Mouse (Mus musculus): ENCODE measurements around the gene Sugct.

Sugct gene

DNA sequence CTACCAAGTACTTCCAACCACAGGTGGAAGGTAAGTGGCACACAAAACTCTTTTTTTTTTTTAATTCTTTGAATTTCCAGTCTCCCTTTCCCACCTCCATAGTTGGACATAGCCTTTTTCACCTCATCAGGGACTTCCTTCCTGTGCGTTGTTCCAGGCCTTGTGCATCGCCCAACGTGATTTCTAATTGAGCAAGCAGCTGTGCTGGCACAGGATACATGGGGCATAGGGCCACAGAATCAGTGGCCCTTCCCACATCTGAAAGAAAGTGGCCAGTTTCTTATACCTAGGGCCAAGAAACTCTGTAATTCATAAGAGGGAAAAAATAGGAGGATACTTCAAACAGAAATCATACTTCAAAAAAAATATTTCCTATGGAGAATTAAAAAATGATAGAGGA is 449.4 kb downstream of the Sugct start:
- no peak for DNase-seq

DNA sequence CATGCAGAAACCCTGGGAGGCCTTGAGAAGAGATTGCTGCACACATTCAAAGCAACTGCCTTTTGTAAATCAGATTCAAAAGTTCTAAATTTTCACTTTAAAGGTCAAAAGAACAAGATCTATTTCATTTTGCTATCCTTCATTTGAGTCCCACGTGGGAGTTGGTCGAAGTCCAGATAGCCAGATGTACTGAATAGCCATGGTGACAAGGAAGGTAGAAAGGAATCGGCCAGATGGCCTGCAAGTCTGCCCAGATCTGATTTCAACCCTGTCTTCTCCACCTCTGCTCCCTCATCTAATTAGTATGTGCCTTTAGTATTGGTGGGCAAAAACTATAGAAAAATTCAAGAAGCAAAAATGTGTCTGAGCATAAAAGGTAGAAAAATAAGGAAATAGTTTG is 478.8 kb downstream of the Sugct start:
- peak; percentile 7 for DNase-seq

DNA sequence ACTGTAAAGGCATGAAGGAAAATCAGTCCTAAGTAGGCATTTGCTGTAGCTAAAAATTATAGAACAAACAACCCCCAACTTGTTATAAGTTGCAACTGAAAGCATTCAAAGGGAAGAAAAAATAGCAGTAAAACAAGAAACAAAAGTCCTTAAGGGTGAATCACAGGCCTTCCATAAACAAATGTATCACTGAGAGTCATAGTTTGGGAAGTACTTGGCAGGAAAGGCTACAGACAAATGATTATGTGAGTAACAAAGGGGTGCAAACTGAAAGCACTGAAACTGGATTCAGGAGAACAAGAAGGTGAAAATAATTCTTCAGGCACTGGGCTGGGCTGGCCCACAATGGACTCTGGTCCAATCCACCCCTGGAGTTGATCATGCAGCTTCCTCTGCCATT is 482.7 kb downstream of the Sugct start:
- DNase-seq, result no peak

DNA sequence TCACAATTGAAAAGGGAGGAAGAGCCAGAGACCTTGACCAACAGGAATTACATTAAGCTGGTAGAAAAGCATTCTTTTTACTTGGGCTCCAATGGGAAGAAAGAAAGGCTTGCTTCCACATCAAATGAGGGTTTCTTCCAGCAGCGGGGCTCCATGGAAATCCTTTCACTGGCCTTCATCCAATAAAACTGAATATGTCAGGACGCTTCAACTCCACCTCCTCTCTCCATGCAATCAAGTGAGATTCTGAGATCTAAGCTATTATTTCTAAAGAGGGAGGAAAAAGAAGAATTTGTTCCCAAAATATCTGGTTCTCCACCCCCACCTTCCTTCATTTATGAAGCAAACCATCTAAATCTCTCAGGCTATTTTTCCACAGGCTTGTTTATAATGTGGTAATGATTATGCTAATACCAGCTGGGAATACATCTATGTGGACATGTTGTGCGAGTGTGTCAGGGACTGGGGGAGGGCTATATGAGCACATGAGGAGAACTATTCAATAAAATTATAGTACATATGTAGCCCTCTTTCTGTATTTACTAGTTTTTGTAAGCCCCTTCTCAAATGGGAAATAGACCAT is 505.1 kb downstream of the Sugct start:
- no peak for DNase-seq

DNA sequence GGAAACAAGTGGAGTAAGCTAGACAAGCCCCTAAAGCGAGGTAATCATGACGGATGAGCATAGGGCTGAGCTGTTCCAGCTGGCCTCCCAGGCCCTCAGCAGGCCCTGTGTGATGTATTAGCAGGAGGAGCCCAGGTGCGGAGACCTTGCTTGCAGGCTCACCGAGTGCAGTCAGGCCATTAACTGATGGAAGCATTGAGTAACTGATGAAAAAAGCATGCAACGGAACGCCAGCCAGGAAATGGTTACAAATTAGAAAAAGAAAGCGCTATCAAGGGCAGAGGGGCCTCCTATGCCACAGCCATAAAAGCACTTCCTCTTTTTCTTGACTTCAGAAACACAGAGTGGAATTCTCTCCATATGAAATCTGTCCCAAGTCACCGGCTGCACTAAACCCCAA is 510.1 kb downstream of the Sugct start:
- no peak for DNase-seq

DNA sequence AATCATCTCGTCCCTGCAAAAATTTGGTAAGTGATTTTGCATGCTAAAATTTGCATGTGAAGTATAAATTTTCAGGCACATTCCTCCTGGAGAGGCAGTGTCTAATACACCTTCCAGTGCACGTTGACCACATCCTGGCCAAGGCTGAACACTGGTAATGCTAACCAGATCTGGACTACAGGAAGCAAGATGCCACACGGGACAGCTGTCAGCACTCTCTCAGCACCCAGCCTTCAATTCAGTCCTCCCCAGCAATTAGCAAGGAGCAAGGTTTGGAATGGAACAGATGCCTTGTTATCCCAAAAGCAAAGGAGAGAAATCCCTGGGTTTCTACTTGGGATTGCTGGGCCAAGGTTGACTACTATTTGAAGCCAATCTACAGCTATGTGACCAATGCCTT is 529.4 kb downstream of the Sugct start:
- no peak for DNase-seq

DNA sequence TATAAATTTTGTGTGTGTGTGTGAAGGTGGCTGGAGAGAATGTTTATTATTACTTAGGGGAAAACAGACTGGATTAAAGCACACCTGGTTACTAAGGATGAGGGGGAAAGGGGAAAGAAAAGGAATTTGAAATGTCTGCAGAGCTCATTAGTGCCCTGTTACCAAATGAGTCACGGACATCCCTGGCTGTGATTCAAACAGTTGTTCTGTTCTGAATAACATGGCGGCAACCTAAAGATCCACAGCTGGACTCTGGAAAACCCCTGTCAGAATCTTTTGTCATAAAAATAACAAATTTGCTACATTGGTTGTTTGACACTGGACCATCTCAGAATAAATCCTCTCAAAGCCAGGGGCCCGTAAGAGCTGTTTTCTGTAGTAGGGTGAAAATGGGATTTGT is 530.6 kb downstream of the Sugct start:
- no peak for DNase-seq

DNA sequence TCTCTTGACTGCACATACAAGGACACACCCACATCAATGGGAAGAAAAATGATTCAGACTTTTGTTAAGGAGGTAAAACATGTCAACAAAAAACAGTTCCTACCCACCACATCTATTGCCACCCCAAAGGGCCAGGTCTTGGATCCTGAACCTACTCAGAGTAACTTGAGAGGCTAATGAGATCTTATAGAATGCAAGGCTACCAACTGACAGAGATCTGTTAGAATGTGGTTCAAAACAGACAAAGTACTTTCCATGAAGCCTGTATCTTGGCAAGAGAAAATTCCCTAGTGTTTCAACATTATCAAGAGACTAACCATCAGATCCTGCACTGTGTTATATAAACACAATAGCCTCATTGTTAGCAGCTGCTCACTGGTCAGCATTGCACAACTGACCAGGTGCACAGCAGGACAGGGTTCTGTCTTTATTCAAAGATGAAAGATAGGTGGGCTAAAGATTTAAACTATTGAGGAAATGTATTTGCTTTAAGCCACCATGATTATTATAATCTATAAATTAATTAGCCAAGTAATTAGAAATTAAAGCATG is 548.8 kb downstream of the Sugct start:
- no peak for DNase-seq

DNA sequence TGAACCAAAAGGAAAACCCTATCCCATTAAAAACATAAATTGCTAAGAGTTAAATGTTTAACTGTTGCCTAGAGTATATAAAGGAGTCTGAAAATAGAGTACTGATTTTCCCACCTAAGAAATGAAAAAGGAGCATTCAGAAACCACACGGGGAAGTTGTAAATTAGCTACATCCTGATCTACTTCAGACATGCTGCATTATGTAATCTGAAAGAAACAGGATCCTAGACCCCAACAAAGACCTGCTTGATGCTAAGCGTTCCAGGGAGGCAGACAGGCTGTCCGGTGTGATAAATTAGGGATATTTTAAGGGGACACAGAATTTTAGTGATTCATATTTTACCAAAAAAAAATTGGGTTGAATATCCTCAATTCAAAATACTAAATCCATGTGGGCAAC is 579.3 kb downstream of the Sugct start:
- DNase-seq, result no peak

DNA sequence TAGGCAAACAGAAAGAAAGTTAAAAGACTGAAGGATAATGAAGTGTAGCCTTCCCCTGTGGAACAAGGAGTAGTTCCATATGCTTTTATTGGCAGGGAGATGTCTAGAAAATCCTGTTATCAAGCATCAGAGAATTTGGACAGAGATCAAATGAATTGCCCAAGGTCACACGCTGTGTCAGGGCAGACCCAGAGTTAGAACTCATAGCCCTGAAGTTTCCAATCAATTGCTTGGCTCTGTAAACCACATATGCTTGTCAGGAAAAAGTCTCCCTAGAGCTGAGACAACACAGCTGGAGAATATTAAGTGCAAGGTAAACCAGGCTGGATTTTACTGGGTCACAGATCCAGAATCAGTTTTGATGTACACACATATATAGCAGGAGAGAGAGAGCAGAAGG is 593.0 kb downstream of the Sugct start:
- DNase-seq, result no peak

DNA sequence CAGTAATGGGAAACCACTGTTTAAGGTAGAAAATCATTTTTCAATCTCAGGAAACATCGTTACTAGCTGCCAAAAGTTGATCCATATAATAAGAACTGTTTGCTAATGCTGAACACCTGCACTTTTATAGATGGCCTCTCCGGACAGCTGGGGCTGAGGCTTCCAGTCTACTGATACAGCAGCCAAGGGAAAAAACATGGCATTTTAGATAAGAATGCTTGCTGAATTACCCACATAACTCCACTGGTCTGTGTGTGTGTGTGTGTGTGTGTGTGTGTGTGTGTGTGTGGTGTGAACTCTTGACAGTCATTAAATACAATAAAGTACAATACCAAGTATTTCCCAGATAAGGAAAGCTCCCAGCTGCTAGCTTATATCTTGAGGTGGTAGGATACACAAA is 608.8 kb downstream of the Sugct start:
- DNase-seq, result no peak

DNA sequence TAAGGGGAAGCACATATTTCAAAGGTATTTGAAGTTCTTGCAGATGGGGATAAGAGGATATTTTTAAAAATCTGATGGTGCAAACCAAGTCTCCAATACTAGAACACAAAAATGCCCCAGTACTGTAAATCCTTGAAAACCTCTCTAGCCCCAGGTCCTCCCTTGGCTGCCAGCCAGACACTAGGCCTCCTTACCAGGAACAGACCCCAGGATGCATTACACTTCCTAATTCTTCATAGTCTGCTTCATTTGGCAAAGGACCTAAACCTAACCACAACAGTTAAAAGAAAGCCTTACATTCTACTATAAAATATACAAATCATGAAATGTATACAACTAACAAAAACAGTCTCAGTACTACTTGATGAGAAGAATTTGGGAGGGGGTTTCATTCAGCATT is 609.2 kb downstream of the Sugct start:
- no peak for DNase-seq

DNA sequence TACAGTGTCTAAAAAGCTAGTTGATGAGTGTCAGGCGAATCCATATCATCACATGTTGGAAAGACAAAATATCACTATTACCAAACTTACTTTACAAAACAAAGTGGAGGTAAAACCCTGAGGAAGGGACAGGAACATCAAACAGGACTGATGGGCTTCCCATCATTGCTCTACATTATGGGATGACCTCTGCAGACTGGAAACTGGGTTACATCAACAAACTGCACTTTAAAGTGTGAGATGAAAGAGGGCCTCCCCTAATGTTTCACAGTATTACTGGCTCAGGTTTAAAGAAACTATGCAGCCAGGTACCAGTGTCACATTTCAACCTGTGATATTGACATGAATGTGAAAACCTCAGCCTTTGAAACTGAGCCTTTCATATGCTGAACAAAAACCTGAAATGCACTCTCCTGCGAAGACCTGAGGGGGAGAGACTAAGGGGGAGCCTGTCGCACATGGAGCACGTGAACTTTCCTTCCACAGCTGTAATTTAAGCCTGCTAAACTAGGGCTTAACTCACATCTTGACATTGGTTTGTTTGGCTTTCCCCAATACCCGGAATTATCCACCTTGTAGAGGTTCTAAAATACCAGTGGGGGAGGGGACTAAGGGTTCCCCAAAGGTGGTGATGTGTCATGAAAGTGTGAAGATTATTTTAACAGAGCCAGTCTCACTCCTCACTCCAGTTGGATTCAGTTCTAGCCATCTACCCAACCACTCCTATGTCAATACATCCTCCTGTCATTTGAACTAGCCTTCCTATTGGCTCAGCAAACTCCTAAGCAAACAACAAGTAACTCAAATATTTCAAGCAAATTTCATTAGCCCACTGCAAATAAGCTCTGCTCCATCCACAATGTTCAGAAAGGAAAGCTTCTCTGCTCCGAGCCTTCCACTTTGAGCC is 610.2 kb downstream of the Sugct start:
- no peak for DNase-seq

DNA sequence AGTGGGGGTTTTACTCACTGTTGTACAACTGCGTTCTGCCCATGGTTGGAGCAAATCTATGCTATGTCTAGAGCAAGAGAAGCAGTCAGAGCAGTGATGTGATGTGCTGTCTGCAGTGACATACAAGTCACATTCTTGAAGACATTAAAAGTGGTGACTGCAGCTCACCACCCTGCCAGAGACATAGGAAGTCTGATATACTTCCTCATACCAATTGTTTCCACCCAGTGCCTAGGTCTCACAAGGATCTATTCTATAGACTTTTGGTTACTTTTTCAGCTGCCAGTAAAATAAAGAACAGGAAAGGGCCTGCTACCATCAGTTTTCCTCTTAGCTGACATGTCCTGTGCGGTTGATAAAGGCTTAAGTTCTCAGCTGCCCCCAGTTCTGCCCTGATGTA is 613.7 kb downstream of the Sugct start:
- DNase-seq, result no peak

DNA sequence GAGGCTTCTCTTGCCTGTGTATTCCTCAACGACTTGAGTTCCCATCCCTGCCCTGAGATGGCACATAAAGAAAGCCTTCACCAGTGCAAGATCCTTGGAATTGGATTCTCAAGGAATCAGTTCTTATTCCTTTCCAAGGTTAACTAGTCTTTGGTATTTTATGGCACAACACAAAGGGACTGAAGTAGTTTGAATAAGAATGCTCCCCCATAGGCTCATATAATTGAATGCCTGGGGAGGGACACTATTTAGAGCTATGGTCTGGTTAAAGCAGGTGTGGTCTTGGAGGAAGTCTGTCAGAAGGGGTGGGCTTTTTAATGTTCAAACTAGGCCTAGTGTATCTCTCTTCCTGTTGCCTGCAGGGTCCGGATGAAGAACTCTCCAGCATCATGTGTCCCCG is 629.8 kb downstream of the Sugct start:
- no peak for DNase-seq

DNA sequence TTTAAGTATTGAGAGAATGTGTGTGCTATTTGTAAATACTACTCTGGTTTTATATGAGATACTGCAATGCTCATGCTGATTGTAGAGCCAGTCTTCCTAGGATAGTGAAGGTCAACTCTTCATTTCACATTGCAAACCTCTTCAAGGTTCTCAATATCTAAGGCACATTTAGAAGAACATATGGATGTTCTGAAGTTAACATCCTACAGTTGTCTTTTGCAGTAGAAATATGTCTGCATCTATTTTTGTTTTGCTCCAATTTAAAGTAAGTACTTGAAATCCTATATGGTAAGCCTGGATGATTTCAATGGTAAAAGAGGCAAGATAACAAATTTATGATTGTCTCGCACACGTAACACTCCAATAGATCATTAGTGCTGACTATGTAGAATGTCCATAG is 638.7 kb downstream of the Sugct start:
- no peak for DNase-seq

DNA sequence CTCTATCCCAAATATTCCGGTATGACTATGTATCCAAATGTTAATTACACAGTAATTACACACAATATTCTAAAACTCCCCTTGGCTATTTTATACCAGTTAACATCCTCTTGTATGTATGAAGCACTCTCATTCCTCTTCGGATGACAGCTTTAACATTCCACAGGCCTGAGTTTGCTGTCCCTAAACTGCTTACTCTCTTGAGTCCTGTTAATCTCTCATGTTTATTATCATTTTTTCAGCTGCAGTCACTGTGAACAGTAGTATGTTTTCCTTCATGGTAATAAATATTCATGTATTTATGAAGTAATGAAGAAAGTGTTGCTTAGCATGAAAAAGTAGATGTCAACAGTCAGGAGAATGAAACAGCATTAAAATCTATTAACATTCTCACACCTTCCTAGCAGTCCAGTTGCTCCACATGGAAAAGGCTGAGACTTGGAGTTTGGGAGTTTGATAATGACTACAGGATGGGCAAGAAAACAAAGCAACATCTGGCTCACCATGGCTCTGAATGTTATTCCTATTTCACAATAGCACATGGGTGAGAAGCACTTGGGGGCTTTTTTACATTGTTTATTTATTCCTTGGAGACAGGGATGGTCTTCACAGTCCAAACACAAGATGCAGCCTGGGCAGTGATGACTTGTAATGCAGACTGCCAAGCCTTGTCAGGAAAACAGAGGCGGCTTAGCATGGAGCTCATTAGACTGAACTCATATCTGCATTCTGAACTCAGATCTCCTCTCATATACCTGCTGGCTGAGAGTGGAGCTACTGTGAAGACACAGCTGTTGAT is 651.7 kb downstream of the Sugct start:
- no peak for DNase-seq

DNA sequence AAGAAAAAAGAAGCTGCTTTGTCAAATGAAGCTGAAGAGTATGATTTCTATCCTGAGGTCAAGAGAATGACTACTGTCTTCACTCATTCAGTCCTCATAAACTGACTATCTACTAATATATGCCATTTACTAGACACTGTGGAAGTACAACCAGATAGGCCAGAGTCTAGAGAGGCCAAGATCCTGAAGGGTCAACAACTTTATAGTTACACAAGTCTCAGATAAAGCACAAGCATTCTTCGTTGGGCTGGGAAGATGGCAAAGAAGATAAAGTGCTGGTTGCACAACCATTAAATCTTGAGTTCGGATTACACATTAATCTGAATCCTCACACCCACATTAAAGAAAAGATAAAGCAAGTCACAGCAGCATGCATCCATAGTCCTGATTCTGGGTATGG is 653.0 kb downstream of the Sugct start:
- no peak for DNase-seq

DNA sequence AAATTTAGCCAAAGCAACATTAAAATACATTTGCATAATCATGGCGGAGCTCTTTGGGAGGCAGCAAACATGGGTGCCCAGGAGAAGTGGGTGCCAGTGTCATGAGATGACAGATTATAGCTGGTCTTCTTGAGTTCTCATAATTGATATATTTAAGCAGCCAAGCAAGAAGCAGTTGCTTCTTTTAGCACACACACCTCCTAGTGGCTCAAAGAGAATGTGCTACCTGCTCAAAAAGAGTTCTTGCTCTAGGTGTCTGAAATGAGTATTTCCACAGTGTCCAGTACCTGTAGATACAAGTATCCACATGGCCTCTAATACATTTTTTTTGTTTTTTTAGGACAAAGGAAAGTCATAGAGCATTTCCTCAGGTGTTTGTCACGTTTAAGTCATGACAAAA is 655.6 kb downstream of the Sugct start:
- no peak for DNase-seq

DNA sequence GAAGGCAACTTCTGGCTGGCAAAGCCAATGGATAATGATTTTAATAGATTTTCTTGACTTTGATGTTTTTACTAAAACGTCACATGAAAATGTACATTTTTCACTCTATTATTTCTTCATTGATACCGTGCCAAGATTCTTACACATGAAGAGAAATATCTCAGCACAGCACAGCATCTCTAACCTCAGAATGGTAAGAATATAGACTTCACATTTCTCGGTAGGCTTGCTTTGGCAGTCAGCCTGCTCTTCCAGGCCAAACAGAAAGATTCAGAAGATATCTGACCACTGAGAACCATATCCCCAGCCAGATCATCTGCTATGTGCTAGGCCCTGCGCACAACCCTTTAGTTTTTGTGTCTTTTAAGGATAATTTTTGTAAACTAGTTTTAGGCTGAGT is 657.0 kb downstream of the Sugct start:
- DNase-seq, result no peak

DNA sequence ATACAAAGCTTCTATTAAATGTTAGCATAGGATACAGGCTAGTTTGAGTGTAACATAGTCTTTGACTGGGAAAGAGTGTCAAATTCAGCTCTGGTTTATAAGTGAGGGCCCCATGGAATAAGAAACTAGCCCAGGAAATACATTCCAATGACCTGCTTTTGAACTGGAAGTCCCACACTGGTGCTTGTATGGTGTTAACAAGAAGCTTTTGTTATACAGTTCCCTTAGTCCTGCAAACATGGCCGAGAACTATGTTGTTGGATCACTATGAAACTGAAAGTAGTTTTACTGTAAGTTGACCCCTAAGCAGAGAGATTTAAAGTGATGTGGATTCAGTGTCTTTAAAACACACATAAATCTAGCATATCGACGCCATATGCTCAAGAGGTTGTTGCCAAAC is 657.5 kb downstream of the Sugct start:
- no peak for DNase-seq

DNA sequence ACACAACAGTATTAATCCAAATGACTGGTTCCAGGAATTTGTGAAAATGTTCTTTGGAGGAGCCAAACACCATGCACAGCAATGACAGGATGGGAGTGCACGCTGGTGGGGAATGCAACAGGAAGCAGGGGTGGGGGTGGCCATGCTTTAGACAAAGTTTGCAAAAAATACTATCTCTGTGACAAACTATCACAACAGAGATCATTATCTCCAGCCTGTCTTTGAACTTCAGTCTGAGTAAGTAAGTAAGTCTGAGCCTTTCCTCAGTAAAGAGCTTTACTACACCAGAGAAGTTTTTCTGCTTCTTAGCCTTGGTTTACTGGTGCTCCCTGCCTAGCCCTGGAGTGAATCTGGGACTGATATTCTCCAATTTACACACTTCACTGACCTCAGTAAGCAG is 664.6 kb downstream of the Sugct start:
- DNase-seq, result no peak

DNA sequence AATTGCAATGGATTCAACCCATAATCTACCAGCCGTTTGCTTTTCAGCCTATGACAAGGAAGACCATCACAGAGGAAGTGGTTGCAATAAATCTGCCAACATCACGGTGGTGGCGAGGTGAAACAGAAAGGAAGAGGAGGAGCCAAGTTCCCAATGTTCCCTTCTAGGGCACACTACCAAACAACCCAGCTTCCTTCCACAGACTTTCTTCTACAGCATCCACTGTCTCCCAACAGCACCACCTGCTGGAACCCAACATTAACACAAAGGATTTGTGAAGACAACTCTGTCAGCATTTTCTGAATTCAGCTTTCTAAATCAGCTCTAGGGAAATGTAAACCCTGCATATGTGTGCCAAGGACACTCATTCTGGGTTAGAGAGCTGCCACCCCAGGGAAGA is 666.8 kb downstream of the Sugct start:
- no peak for DNase-seq
